Mouse (Mus musculus): ENCODE measurements around the gene Ucp2.
A peak's percentile ranks its signal among the peaks of the same experiment; 100 is the strongest.

The Ucp2 gene

DNA sequence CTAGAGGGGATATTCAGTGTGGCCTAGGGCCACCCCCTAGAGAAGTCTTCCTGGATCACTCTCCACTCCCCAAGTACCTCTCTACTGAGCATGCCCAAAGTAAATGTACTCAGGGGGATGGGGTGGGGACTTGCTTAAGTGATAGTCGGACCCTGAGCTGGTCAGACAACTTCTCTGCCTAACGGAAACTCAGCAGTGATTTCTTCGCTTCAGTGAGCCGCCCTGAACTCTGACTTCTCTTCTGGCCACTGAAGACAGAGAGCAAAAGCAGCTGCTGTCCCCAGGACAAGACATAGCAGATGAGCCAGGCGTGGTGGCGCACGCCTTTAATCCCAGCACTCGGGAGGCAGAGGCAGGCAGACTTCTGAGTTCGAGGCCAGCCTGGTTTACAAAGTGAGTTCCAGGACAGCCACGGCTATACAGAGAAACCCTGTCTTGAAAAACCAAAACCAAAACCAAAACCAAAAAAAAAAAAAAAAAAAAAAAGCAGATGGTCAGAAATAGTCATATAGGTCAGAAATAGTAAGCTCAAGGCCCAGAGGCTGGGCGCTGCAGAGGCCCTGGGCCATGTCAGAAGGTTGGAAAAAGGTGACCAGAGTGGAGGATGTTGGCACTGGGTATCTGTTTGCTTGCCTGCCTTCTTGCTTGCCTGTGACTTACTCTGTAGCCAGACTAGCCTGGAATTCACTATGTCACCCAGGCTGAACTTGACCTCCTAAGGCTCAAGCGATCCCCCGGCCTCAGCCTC is 11.8 kb downstream of the Ucp2 start:
- DNase-seq (ENCODE audit: low spot score): no peak

- no peak for DNase-seq (ENCODE audit: low spot score)
Measured at GRCm38 (mm10) chr7:100506494-100506893, 13.4 kb downstream of the Ucp2 start.

- no peak for DNase-seq (ENCODE audit: low spot score)
Measured at GRCm38 (mm10) chr7:100508670-100509069, 15.5 kb downstream of the Ucp2 start.

GRCm38 (mm10) chr7:100511602-100512001 is 18.5 kb downstream of the Ucp2 start:
- no peak for DNase-seq (ENCODE audit: low spot score)

DNA sequence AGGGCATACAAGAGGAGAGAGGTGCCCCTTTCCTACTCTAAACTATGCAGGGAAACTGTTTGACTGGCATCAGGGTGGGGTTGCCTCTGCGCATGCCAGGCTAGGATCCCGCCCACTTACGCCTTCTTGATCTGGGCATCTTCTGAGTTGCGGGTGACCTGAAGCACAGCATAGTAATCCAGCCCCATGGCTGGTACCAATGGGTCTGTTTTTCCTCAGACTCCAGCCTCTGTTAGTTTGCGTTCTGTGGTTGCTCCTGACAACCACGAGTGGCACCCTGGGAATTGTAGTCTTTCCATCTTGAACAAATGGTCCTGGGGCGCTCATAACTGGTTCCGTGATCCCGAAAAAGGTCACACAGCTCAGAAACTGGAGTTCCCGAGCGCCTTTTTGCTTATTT is 21.4 kb downstream of the Ucp2 start, which contains the start of gene Dnajb13:
Gene Dnajb13, minus strand, starts transcription at position 388 of the 400 bp plus-strand sequence.
- no peak for DNase-seq (ENCODE audit: low spot score)

DNA sequence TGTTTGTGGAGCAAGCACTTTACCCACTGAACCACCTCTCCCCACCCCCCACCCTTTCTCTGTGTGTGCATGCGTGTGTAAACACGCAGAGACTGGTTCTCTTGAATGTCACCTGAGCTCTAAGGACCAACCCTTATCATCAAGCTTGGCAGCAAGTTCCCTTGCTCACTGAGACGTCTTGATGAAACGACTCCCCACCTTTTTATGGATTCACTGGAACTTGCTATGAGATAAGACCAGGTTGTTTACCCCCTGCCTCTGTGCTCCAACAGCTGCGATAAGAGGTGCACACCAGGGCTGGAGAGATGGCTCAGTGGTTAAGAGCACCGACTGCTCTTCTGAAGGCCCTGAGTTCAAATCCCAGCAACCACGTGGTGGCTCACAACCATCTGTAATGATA is 27.1 kb downstream of the Ucp2 start:
- DNase-seq (ENCODE audit: low spot score): no peak

DNA sequence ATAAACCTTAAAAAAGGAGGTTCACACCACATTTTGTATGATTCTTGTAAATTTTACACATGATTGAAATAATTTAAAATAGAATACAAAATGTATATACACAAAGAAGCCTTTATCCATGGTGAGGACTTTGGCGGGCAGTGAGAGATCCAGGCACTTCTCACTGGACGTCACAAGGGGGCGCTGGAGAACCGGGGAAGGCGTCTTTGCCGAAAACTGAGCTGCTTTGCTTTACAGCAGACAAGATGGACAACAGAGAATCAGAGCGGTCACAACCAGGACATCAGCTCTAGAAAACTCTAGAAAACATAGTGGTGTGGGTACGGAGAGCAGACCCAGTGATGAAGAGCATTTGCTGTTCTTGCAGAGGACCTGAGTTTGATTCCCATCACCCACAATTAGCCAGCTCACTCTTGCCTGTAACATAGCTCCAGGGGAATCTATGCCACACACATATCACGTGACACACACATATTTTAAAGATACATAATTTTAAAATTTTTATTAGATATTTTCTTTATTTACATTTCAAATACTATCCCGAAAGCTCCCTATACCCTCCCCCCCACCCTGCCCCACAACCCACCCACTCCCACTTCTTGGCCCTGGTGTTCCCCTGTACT is 27.6 kb downstream of the Ucp2 start:
- peak; percentile 83 for DNase-seq (ENCODE audit: low spot score)

DNA sequence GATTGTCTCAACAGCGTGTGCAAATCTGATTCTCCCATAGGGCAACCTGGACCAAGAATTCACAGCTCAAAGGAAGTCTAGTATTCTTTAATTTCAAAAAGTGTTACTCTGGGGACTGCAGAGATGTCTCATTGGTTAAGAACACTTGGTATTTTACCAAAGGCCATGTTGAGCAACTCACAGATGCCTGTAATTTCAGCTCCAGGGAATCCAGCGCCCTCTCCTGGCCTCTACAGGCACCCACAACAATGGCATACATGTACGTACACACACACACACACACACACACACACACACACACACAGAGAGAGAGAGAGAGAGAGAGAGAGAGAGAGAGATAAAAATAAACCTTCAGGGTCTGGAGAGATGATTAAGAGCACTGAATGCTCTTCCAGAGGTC is 29.1 kb downstream of the Ucp2 start:
- no peak for DNase-seq (ENCODE audit: low spot score)

GRCm38 (mm10) chr7:100524669-100525068 is 31.5 kb downstream of the Ucp2 start:
- DNase-seq (ENCODE audit: low spot score): no peak

GRCm38 (mm10) chr7:100530766-100531165 is 37.6 kb downstream of the Ucp2 start:
- no peak for DNase-seq (ENCODE audit: low spot score)

DNA sequence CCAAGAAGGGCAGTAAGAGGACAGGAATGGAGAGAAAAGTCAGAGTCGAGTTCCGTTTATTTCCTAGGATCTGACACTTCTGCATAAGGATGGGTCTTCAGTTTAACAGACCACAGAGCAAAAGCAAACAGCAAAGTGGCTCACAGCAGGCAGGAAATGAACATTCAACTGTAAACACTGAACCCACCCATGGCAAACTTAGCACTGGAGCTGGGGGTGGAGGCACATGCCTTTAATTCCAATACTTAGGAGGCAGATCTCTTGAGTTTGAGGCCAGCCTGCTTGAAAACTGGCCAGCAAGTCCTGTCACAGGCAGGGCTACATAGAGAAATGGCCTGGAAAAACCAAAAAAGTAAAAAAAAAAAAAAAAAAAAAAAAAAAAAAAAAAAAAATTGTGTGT is 40.4 kb downstream of the Ucp2 start:
- DNase-seq (ENCODE audit: low spot score): no peak

GRCm38 (mm10) chr7:100534216-100534615 is 41.1 kb downstream of the Ucp2 start:
- DNase-seq (ENCODE audit: low spot score): no peak

DNA sequence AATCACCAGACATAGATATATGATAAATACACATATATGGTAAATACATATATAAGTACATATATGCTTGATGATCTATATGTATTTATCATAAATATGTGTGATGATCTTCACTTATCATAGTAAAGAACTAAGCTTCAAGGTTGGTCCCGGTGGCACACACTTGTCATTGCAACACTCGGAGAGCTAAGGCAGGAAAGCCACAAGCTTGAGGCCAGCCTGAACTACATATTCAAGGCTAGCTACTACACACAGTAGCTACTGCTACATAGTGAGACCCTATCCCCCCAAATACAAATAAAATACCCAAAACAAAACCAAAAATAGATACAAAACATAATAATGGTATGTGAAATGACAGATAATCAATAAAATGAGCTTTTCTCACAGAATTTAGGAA is 42.7 kb downstream of the Ucp2 start:
- no peak for DNase-seq (ENCODE audit: low spot score)

GRCm38 (mm10) chr7:100536804-100537518 is 43.8 kb downstream of the Ucp2 start, which contains the start of gene Coa4:
Gene Coa4 (plus strand): TSS chr7:100537071.
- peak; percentile 84 for DNase-seq (ENCODE audit: low spot score)

DNA sequence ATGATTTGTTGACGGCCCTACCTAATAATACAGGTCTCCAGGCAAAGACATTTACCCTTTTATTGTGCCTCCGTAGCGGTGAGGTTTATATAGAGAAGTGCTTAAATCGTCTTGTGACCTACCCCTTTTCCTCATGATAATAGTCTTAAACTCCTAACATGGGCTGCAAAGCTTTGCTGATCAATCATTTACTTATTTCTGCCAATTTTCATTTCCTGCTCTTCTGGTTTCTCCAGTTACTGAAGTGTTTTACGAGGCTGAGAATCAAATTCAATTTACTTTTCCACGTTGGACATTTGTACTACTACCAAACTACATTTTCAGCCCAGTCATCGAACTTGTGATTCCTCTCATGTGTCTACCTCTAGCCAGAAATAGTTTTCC is 44.4 kb downstream of the Ucp2 start:
- no peak for DNase-seq (ENCODE audit: low spot score)

DNA sequence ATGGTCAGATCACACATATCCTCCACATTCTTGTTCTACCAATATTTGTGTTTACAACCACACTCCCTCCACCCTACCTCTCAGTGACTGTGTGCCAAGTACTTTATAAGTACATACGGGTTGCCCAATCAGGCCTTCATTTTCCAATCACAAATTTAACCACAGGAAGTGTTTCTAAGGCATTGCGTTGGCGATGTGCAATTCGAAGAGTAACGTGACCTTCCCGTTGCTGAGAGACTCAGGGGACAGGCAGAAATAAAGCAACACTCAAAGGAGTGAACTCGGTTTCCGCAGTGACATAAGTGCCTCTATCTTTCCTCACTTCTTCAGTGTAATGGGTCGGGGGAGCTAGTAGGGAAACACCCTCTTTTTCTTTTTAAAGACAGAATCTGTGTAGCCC is 46.4 kb downstream of the Ucp2 start:
- DNase-seq (ENCODE audit: low spot score): no peak

- DNase-seq (ENCODE audit: low spot score): no peak
Measured at GRCm38 (mm10) chr7:100544437-100544836, 51.3 kb downstream of the Ucp2 start.

DNA sequence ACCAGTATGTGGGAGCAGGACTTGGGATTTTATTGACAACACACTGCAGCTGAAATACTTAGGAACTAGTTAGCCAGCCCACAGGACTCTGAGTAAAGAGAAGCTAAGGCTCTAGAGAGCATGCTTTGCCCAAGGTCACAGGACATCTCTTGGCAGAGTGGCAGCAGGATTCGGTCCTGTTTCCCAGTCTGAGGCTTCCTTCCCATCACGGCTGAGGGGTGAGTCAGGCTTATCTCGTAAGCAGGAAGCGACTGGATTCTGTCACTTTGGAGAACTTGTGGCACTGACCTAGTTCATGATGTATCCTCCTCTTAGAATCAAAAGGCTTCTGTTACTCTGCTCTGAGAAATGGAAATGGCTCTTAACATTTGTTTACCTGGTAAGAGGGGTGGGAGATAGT is 54.5 kb downstream of the Ucp2 start:
- no peak for DNase-seq (ENCODE audit: low spot score)

DNA sequence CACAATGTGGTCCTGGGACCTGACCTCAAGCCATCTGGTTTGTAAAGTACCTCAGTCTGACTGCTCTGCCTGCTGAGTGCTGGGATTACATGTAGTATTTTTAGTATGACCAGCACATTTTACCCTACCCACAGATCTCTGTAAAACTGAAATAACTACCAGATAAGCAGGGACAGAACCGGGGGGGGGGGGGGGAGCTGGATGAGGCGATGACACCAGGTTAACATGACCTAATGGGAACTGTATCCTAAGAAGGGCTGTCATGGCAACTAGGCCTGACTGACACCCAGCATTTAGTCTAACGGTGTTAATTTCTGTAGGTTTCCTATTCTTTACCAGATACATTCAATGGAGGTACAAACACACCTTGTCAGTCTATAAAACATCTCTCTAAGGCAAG is 56.7 kb downstream of the Ucp2 start:
- no peak for DNase-seq (ENCODE audit: low spot score)

DNA sequence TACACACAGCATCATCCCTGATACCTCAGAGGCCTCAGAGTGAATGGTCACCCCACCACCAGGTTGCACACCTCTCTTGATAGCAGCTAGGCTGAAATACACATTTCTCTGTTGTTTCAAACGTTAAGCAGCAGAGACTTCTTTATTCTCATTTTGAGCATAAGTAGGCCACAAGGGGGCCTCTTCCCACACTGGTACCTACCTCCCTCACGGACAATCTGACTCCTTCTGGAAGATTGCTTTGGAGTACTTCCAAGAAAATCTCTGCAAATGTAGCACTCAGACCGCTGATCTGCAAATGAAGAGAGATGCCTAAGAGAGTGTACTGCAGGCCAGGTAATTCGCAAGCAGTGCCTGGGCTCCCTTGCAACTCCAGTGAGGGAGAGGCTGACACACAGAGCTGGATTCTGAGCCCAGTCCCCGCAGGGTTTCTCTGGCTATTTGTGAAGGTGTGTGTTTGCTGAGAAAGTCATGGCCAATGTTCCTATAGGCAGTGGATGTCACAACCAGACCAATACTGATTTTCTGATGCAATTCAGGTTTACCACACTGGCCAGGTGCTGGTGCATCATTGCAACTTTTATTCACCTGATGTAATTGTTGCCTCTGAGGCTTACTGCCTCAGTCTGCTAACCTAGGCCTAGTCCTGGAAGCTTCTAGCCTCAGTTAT is 57.3 kb downstream of the Ucp2 start:
- DNase-seq (ENCODE audit: low spot score): peak; percentile 12
